ENCODE assay signal across 18 mouse cellular contexts in genomic region chr1:134726480-134726879, GRCm38 (mm10).
DNase-seq lines count a peak whose midpoint lies in the region; ATAC-seq and TF ChIP-seq lines count a peak whose summit lies in the region.
"Had no signal": no experiment of that assay in that cellular context is flagged by ENCODE, and none has a peak within 500 bp of the region (broad histone marks: within the 10 kb centered on the region; RNA-seq: fewer than 3 reads in every experiment).

No protein-coding gene starts in this region.

- H3K27ac ChIP-seq in stomach, postnatal 0 days (replicated peaks), result no peak overlapping the region
- H3K27ac ChIP-seq: embryonic facial prominence, embryonic 13.5 days; embryonic facial prominence, embryonic 15.5 days; forebrain, embryonic 10.5 days; forebrain, embryonic 12.5 days had no signal

- peaks cover 70% of the 10 kb centered on the region for H3K27me3 ChIP-seq in megakaryocyte, embryonic 14.5 days (replicated peaks)
- H3K27me3 ChIP-seq in stomach, postnatal 0 days (ENCODE audit: control insufficient read depth, insufficient read depth, low read length), result no peaks in the 10 kb centered on the region
- H3K27me3 ChIP-seq: embryonic facial prominence, embryonic 13.5 days; forebrain, embryonic 12.5 days had no signal

- 89% methylated on average over 7 of the region's 7 CpGs for WGBS in stomach, postnatal 0 days

- TF ChIP-seq EP300 in stomach, postnatal 0 days (optimal IDR thresholded peaks at IDR 0.05), result no peak

- H3K4me3 ChIP-seq in megakaryocyte, embryonic 14.5 days (replicated peaks), result peak overlapping the region; percentile 21
- H3K4me3 ChIP-seq in stomach, postnatal 0 days (ENCODE audit: low read depth, low read length), result no peak overlapping the region
- H3K4me3 ChIP-seq: embryonic facial prominence, embryonic 13.5 days; embryonic facial prominence, embryonic 15.5 days; erythroblast, embryonic 14.5 days; forebrain, embryonic 10.5 days; forebrain, embryonic 12.5 days had no signal

- peaks cover 14% of the 10 kb centered on the region for H3K4me1 ChIP-seq in megakaryocyte, embryonic 14.5 days
- no peaks in the 10 kb centered on the region for H3K4me1 ChIP-seq in stomach, postnatal 0 days (replicated peaks; ENCODE audit: control insufficient read depth, insufficient read depth)
- H3K4me1 ChIP-seq: embryonic facial prominence, embryonic 13.5 days; embryonic facial prominence, embryonic 15.5 days; forebrain, embryonic 12.5 days had no signal

- H3K4me2 ChIP-seq in stomach, postnatal 0 days (replicated peaks; ENCODE audit: low read depth), result no peak overlapping the region
- H3K4me2 ChIP-seq: embryonic facial prominence, embryonic 13.5 days; embryonic facial prominence, embryonic 15.5 days; forebrain, embryonic 12.5 days had no signal

- no peak for ATAC-seq in megakaryocyte, adult 5-6 weeks (ENCODE audit: poor library complexity, severe bottlenecking)
- ATAC-seq in stomach, postnatal 0 days (ENCODE audit: low FRiP score, low TSS enrichment), result no peak
- no peak for ATAC-seq in inflammation-experienced regulatory T-cells, adult 6 months
- ATAC-seq: forebrain, embryonic 14.5 days; forebrain, embryonic 16.5 days had no signal

- no peaks in the 10 kb centered on the region for H3K36me3 ChIP-seq in megakaryocyte, embryonic 14.5 days (replicated peaks; ENCODE audit: low read length)
- H3K36me3 ChIP-seq in stomach, postnatal 0 days (ENCODE audit: control insufficient read depth, insufficient read depth, low read length), result no peaks in the 10 kb centered on the region
- H3K36me3 ChIP-seq: embryonic facial prominence, embryonic 13.5 days; embryonic facial prominence, embryonic 15.5 days; forebrain, embryonic 10.5 days; forebrain, embryonic 12.5 days had no signal

- no peak overlapping the region for H3K9ac ChIP-seq in stomach, postnatal 0 days (ENCODE audit: low read length)
- H3K9ac ChIP-seq: embryonic facial prominence, embryonic 13.5 days; embryonic facial prominence, embryonic 15.5 days; forebrain, embryonic 12.5 days had no signal

- H3K9me3 ChIP-seq in megakaryocyte, embryonic 14.5 days, result no peaks in the 10 kb centered on the region
- no peaks in the 10 kb centered on the region for H3K9me3 ChIP-seq in stomach, postnatal 0 days (ENCODE audit: control insufficient read depth, low read length)
- H3K9me3 ChIP-seq: embryonic facial prominence, embryonic 13.5 days; embryonic facial prominence, embryonic 15.5 days; forebrain, embryonic 10.5 days; forebrain, embryonic 12.5 days had no signal

- TF ChIP-seq CTCF in stomach, postnatal 0 days (IDR thresholded peaks at IDR 0.05; ENCODE audit: low read depth), result no peak

- peak; percentile 55 for DNase-seq in cerebellum, adult 9-10 months
- DNase-seq in cerebellum, adult 11 months, result no peak
- peak; percentile 13 for DNase-seq in stomach, postnatal 0 days (ENCODE audit: low spot score)
- DNase-seq: adrenal gland, adult 2 months; adrenal gland, postnatal 10 days; adrenal gland, postnatal 25 days; cerebellum, postnatal 10 days; embryo, embryonic 11 days had no signal
